Mouse (Mus musculus) embryonic facial prominence, embryonic 10.5 days (tissue): ENCODE measurements around the gene Nkx2-5. TPM values are rescaled to one million over a fixed set of nuclear protein-coding genes. Genes with fewer than 3 reads are reported as not detected.
A peak's percentile ranks its signal among the peaks of the same experiment; 100 is the strongest.

Experiments
- DNase-seq: peaks from one replicate; pipeline ENCODE4 v3.0.0-alpha.2; 2017; ENCODE audit warnings: low spot score
- H3K27ac ChIP-seq: fragments of 300-500 bp; sonication (generic); replicated peaks from 2 replicates; pipeline ENCODE4 v1.5.1; 2016; ENCODE audit warnings: mild to moderate bottlenecking
- H3K27me3 ChIP-seq: fragments of 300-500 bp; sonication (generic); replicated peaks from 2 replicates; pipeline ENCODE4 v1.6.1; 2016; ENCODE audit warnings: low read depth, mild to moderate bottlenecking; ENCODE audit not compliant: poor library complexity, severe bottlenecking
- H3K36me3 ChIP-seq: fragments of 300-500 bp; sonication (generic); replicated peaks from 2 replicates; pipeline ENCODE4 v1.6.1; 2016; ENCODE audit warnings: mild to moderate bottlenecking, moderate library complexity
- H3K4me1 ChIP-seq: fragments of 300-500 bp; sonication (generic); 2 replicates; pipeline ENCODE4 v1.6.1; 2016
- H3K4me3 ChIP-seq: fragments of 300-500 bp; sonication (generic); 2 replicates; pipeline ENCODE4 v1.5.1; 2016; ENCODE audit warnings: mild to moderate bottlenecking, moderate library complexity
- H3K9me3 ChIP-seq: fragments of 300-500 bp; sonication (generic); 2 replicates; pipeline ENCODE4 v1.6.1; 2016; ENCODE audit warnings: mild to moderate bottlenecking
- WGBS: fragments of 180-500 bp; shearing (Covaris S2); methylation state at CpG from one replicate; pipeline ENCODE4 v1.1.7; 2016; 5-methylcytosine and 5-hydroxymethylcytosine counted together
- polyA plus RNA-seq: library from polyadenylated mRNA; unstranded; fragments of >200 nt; fragmentation: Nextera tagmentation; extraction: Ambion mirVana; gene quantifications from 2 replicates; pipeline ENCODE4 v1.2.1, GENCODE M21; 2016

The Nkx2-5 gene
- polyA plus RNA-seq, 1 experiment from 2014 or later: 0.75 TPM

- Histone ChIP-seq H3K27me3 (no peaks in the 10 kb centered on the region), H3K36me3 (no peaks in the 10 kb centered on the region), H3K27ac (no peak overlapping the region), H3K9me3 (no peaks in the 10 kb centered on the region), H3K4me1 (peaks cover 4% of the 10 kb centered on the region; the same call in 1 of the 2 replicates), H3K4me3 (no peak overlapping the region)
- WGBS: 79% methylated on average over 8 of the region's 8 CpGs
- no peak for DNase-seq
Observed at GRCm38 (mm10) chr17:26873502-26873901, 28.7 kb upstream of the Nkx2-5 start.

- Histone ChIP-seq H3K36me3 (no peaks in the 10 kb centered on the region), H3K4me3 (no peak overlapping the region), H3K27me3 (no peaks in the 10 kb centered on the region), H3K27ac (no peak overlapping the region), H3K9me3 (no peaks in the 10 kb centered on the region), H3K4me1 (peaks cover 4% of the 10 kb centered on the region; the same call in 1 of the 2 replicates)
- no peak for DNase-seq
- 79% methylated on average over 3 of the region's 3 CpGs for WGBS
Observed at GRCm38 (mm10) chr17:26872870-26873269, 28.1 kb upstream of the Nkx2-5 start.

- peaks cover 7% of the 10 kb centered on the region for H3K4me1 ChIP-seq
- no peak overlapping the region for H3K27ac ChIP-seq
- no peak for DNase-seq
- no peaks in the 10 kb centered on the region for H3K36me3 ChIP-seq
- H3K4me3 ChIP-seq: no peak overlapping the region
- no peaks in the 10 kb centered on the region; the same call in 1 of the 2 replicates for H3K27me3 ChIP-seq
- WGBS: 25% methylated on average over 5 of the region's 5 CpGs
- no peaks in the 10 kb centered on the region for H3K9me3 ChIP-seq
Observed at GRCm38 (mm10) chr17:26868756-26869155, 23.9 kb upstream of the Nkx2-5 start.

GRCm38 (mm10) chr17:26865156-26865555 lies 20.3 kb upstream of the Nkx2-5 start:
- H3K9me3 ChIP-seq: peaks cover 3% of the 10 kb centered on the region; the same call in 1 of the 2 replicates
- H3K36me3 ChIP-seq: no peaks in the 10 kb centered on the region
- H3K4me3 ChIP-seq: no peak overlapping the region
- H3K27me3 ChIP-seq: peaks cover 25% of the 10 kb centered on the region
- H3K27ac ChIP-seq: no peak overlapping the region
- DNase-seq: no peak
- H3K4me1 ChIP-seq: peaks cover 7% of the 10 kb centered on the region
- 66% methylated on average over 6 of the region's 6 CpGs for WGBS

GRCm38 (mm10) chr17:26864343-26864742 lies 19.5 kb upstream of the Nkx2-5 start:
- DNase-seq: no peak
- 66% methylated on average over 5 of the region's 5 CpGs for WGBS
- peaks cover 3% of the 10 kb centered on the region; the same call in 1 of the 2 replicates for H3K9me3 ChIP-seq
- H3K4me1 ChIP-seq: peaks cover 7% of the 10 kb centered on the region
- no peaks in the 10 kb centered on the region for H3K36me3 ChIP-seq
- H3K27ac ChIP-seq: no peak overlapping the region
- peaks cover 33% of the 10 kb centered on the region for H3K27me3 ChIP-seq
- H3K4me3 ChIP-seq: no peak overlapping the region

GRCm38 (mm10) chr17:26861793-26862192 lies 17.0 kb upstream of the Nkx2-5 start:
- Histone ChIP-seq H3K9me3 (peaks cover 3% of the 10 kb centered on the region; the same call in 1 of the 2 replicates), H3K4me1 (peaks cover 3% of the 10 kb centered on the region; the same call in 1 of the 2 replicates), H3K4me3 (no peak overlapping the region), H3K36me3 (no peaks in the 10 kb centered on the region), H3K27me3 (peaks cover 58% of the 10 kb centered on the region), H3K27ac (no peak overlapping the region)
- 62% methylated on average over 4 of the region's 4 CpGs for WGBS
- no peak for DNase-seq

GRCm38 (mm10) chr17:26861383-26861782 lies 16.6 kb upstream of the Nkx2-5 start:
- Histone ChIP-seq H3K27me3 (peaks cover 62% of the 10 kb centered on the region), H3K4me1 (peaks cover 3% of the 10 kb centered on the region; the same call in 1 of the 2 replicates), H3K27ac (no peak overlapping the region), H3K36me3 (no peaks in the 10 kb centered on the region), H3K4me3 (no peak overlapping the region), H3K9me3 (peaks cover 3% of the 10 kb centered on the region; the same call in 1 of the 2 replicates)
- 35% methylated on average over 6 of the region's 6 CpGs for WGBS
- DNase-seq: no peak

- peaks cover 3% of the 10 kb centered on the region; the same call in 1 of the 2 replicates for H3K4me1 ChIP-seq
- WGBS: 53% methylated on average over 4 of the region's 4 CpGs
- H3K36me3 ChIP-seq: no peaks in the 10 kb centered on the region
- H3K9me3 ChIP-seq: peaks cover 3% of the 10 kb centered on the region; the same call in 1 of the 2 replicates
- H3K4me3 ChIP-seq: no peak overlapping the region
- no peak for DNase-seq
- no peak overlapping the region for H3K27ac ChIP-seq
- peaks cover 67% of the 10 kb centered on the region for H3K27me3 ChIP-seq
Observed at GRCm38 (mm10) chr17:26860906-26861305, 16.1 kb upstream of the Nkx2-5 start.

- Histone ChIP-seq H3K36me3 (no peaks in the 10 kb centered on the region), H3K4me3 (no peak overlapping the region), H3K27ac (no peak overlapping the region), H3K27me3 (peaks cover 98% of the 10 kb centered on the region), H3K9me3 (no peaks in the 10 kb centered on the region), H3K4me1 (peaks cover 16% of the 10 kb centered on the region)
- WGBS: 2% methylated on average over 4 of the region's 4 CpGs
- DNase-seq: no peak
Observed at GRCm38 (mm10) chr17:26852262-26852661, 7.5 kb upstream of the Nkx2-5 start.

GRCm38 (mm10) chr17:26851136-26851460 lies 6.3 kb upstream of the Nkx2-5 start:
- peaks cover 16% of the 10 kb centered on the region for H3K4me1 ChIP-seq
- no peak for DNase-seq
- no peak overlapping the region for H3K27ac ChIP-seq
- WGBS: 2% methylated on average over 8 of the region's 8 CpGs
- peaks cover 97% of the 10 kb centered on the region for H3K27me3 ChIP-seq
- H3K4me3 ChIP-seq: peak overlapping the region; percentile 42; the same call in 1 of the 2 replicates
- H3K9me3 ChIP-seq: no peaks in the 10 kb centered on the region
- H3K36me3 ChIP-seq: no peaks in the 10 kb centered on the region

- peak; percentile 55 for DNase-seq
- under 1% methylated on average over 48 of the region's 48 CpGs for WGBS
Observed at GRCm38 (mm10) chr17:26850358-26851135, 5.7 kb upstream of the Nkx2-5 start.

GRCm38 (mm10) chr17:26849746-26850357 lies 5.0 kb upstream of the Nkx2-5 start:
- Histone ChIP-seq H3K4me3 (peak overlapping the region; percentile 42), H3K4me1 (peaks cover 16% of the 10 kb centered on the region), H3K36me3 (no peaks in the 10 kb centered on the region), H3K9me3 (no peaks in the 10 kb centered on the region), H3K27me3 (peaks cover 97% of the 10 kb centered on the region), H3K27ac (no peak overlapping the region)
- WGBS: under 1% methylated on average over 44 of the region's 44 CpGs
- peak; percentile 63 for DNase-seq

More at GRCm38 (mm10) chr17:26850358-26851135, 5.7 kb upstream of the Nkx2-5 start:
- Histone ChIP-seq H3K27me3 (peaks cover 97% of the 10 kb centered on the region), H3K9me3 (no peaks in the 10 kb centered on the region), H3K27ac (no peak overlapping the region), H3K4me1 (peaks cover 16% of the 10 kb centered on the region), H3K4me3 (peak overlapping the region; percentile 42), H3K36me3 (no peaks in the 10 kb centered on the region)
